Mouse (Mus musculus) G1E (cell line): ENCODE measurements around the gene Me1. TPM values are rescaled to one million over a fixed set of nuclear protein-coding genes. Genes with fewer than 3 reads are reported as not detected.

Source experiments
- ATAC-seq: 2 replicates; pipeline ENCODE4 v1.8.0; 2016; ENCODE audit warnings: mild to moderate bottlenecking; ENCODE audit not compliant: insufficient number of reproducible peaks, poor library complexity, low FRiP score, severe bottlenecking; ENCODE audit errors: extremely low read depth
- DNase-seq: peaks from one replicate; pipeline ENCODE4 v3.0.0; 2012; ENCODE audit warnings: low spot score
- H3K27me3 ChIP-seq: 2 replicates; pipeline ENCODE4 v1.6.1; 2012; ENCODE audit warnings: mild to moderate bottlenecking, low read length, inconsistent platforms; ENCODE audit not compliant: insufficient read depth
- H3K36me3 ChIP-seq: replicated peaks from 2 replicates; pipeline ENCODE3; 2012; ENCODE audit warnings: mild to moderate bottlenecking, inconsistent platforms
- H3K4me1 ChIP-seq: 2 replicates; pipeline ENCODE4 v1.6.1; 2012; ENCODE audit warnings: low read depth, low read length, inconsistent platforms, mixed read lengths; ENCODE audit not compliant: insufficient read depth
- H3K4me3 ChIP-seq: 2 replicates; pipeline ENCODE4 v1.5.1; 2012; ENCODE audit warnings: low read depth, mild to moderate bottlenecking, inconsistent platforms, low read length, moderate library complexity, mixed read lengths
- H3K9me3 ChIP-seq: replicated peaks from 2 replicates; pipeline ENCODE4 v1.6.1; 2012; ENCODE audit warnings: inconsistent platforms
- CTCF ChIP-seq: IDR thresholded peaks from 2 replicates; pipeline ENCODE4 v1.5.1; 2012; ENCODE audit warnings: low read depth, low read length, inconsistent platforms, mixed read lengths
- GATA1 ChIP-seq: IDR thresholded peaks from 2 replicates; pipeline ENCODE4 v1.6.1; 2012; ENCODE audit warnings: borderline replicate concordance, low read length, inconsistent platforms, mixed read lengths
- GATA2 ChIP-seq: IDR thresholded peaks from 2 replicates; pipeline ENCODE4 v1.6.1; 2012; ENCODE audit warnings: low read depth, low read length, inconsistent platforms, borderline replicate concordance
- POLR2AphosphoS5 ChIP-seq: IDR thresholded peaks from 2 replicates; pipeline ENCODE4 v1.6.1; 2012; ENCODE audit warnings: low read depth, low read length, inconsistent platforms; ENCODE audit not compliant: insufficient replicate concordance
- TAL1 ChIP-seq: conservative IDR thresholded peaks from 2 replicates; pipeline ENCODE4 v1.6.1; 2012; ENCODE audit warnings: low read depth, low read length, inconsistent platforms, mixed read lengths
- polyA plus RNA-seq: library from polyadenylated mRNA; stranded (reverse); fragments of >175 nt; gene quantifications from 2 replicates; pipeline ENCODE4 v1.2.3, GENCODE M21; 2012
- total RNA-seq, 2 experiments: library from RNA; stranded (forward) in 1 of 2; stranded (reverse) in 1 of 2; fragments of 200-1000 nt in 1 of 2; fragments of >200 nt in 1 of 2; fragmentation: Nextera tagmentation in 1 of 2; gene quantifications; 2 replicates each; pipeline ENCODE4 v1.2.3; 2014 to 2017

Gene Me1
- total and polyA plus RNA-seq, 3 experiments = 1.7 to 3.1 (median 2.1) TPM

DNA sequence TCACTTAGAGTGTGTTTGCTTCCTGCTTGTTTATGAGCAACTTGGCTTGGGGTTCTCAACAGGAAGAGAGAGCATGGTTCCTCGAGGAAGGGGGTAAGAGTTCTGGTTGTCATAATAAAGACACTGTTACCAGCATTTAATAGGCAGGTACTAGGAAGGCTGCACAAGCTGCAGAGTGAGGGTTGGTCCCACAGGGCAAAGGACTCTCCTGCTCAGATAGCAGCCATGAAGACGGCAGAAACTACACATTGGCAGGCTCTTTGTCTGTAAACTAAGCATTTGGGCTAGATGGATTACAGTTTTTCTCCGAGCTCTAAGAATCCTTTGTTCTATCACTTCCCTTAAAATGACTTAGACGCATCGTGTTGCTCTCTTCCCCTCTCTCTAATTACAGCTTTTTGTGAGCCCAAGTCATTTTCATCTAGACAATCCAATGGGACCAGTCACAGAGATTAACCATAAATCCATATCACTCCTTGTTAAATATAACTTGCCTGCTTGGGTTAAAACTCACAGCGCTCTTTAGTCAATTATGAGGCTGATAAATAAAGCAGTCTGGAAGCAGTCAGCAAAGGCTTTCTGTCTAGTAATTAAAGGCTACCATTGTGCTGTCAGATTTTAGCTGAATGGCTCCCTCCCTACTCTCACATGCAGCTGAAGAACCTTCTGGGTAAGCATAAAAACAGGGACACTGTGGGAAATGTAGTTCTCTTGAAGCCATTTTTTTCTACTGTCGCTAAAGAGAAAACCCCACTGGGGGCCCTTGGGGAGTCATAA is 30.0 kb upstream of the Me1 start:
- H3K4me3 ChIP-seq = no peak overlapping the region
- no peak for ATAC-seq
- DNase-seq = no peak
- no peaks in the 10 kb centered on the region for H3K36me3 ChIP-seq
- TF ChIP-seq POLR2AphosphoS5 (no peak), GATA1 (no peak), TAL1 (no peak), GATA2 (no peak), CTCF (no peak)
- no peaks in the 10 kb centered on the region for H3K9me3 ChIP-seq
- H3K27me3 ChIP-seq = no peaks in the 10 kb centered on the region
- no peaks in the 10 kb centered on the region for H3K4me1 ChIP-seq

DNA sequence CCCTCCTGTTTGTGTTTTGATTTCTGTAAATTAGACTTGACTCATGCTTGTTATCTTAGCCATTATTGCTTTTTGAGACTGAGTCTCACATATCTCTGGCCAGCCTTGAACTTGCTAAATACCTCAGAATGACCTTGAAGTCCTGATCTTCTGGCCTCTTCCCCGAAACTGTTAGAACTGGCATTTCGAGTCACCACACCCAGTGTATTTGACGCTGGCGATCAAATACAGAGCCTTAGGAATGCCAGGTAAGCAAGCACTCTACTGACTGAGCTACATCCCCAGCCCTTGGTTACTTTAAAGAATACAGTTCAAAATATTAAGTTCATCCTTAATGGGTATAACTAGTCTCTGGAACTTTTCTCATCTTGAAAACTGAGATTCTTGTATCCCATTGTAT is 29.3 kb upstream of the Me1 start:
- DNase-seq (no peak), ATAC-seq (no peak)
- no peak overlapping the region for H3K4me3 ChIP-seq
- H3K4me1 ChIP-seq = no peaks in the 10 kb centered on the region
- no peaks in the 10 kb centered on the region for H3K27me3 ChIP-seq
- no peak for TF ChIP-seq GATA1
- TF ChIP-seq POLR2AphosphoS5 = no peak
- TF ChIP-seq TAL1 = no peak
- TF ChIP-seq CTCF = no peak
- no peak for TF ChIP-seq GATA2
- no peaks in the 10 kb centered on the region for H3K9me3 ChIP-seq
- H3K36me3 ChIP-seq = no peaks in the 10 kb centered on the region

- Histone ChIP-seq H3K27me3 (peaks cover 2% of the 10 kb centered on the region; the same call in 1 of the 2 replicates), H3K9me3 (no peaks in the 10 kb centered on the region), H3K36me3 (no peaks in the 10 kb centered on the region), H3K4me1 (no peaks in the 10 kb centered on the region), H3K4me3 (no peak overlapping the region)
- DNase-seq (no peak), ATAC-seq (no peak)
- TF ChIP-seq CTCF (no peak), POLR2AphosphoS5 (no peak), TAL1 (no peak), GATA1 (no peak), GATA2 (no peak)
These were observed 25.0 kb upstream of the Me1 start for GRCm38 (mm10) chr9:86720794-86721193.

- H3K4me1 ChIP-seq = no peaks in the 10 kb centered on the region
- H3K4me3 ChIP-seq = no peak overlapping the region
- H3K36me3 ChIP-seq = no peaks in the 10 kb centered on the region
- ATAC-seq (no peak), DNase-seq (no peak)
- H3K9me3 ChIP-seq = no peaks in the 10 kb centered on the region
- peaks cover 2% of the 10 kb centered on the region; the same call in 1 of the 2 replicates for H3K27me3 ChIP-seq
- no peak for TF ChIP-seq GATA2
These were observed 24.5 kb upstream of the Me1 start for GRCm38 (mm10) chr9:86720227-86720626.

- DNase-seq (no peak), ATAC-seq (no peak)
- Histone ChIP-seq H3K27me3 (peaks cover 2% of the 10 kb centered on the region; the same call in 1 of the 2 replicates), H3K4me3 (no peak overlapping the region), H3K9me3 (no peaks in the 10 kb centered on the region), H3K36me3 (no peaks in the 10 kb centered on the region), H3K4me1 (no peaks in the 10 kb centered on the region)
- TF ChIP-seq GATA2 = no peak
- no peak for TF ChIP-seq POLR2AphosphoS5
- no peak for TF ChIP-seq TAL1
- no peak for TF ChIP-seq CTCF
- no peak for TF ChIP-seq GATA1
These were observed 21.4 kb upstream of the Me1 start for GRCm38 (mm10) chr9:86717119-86717518.

DNA sequence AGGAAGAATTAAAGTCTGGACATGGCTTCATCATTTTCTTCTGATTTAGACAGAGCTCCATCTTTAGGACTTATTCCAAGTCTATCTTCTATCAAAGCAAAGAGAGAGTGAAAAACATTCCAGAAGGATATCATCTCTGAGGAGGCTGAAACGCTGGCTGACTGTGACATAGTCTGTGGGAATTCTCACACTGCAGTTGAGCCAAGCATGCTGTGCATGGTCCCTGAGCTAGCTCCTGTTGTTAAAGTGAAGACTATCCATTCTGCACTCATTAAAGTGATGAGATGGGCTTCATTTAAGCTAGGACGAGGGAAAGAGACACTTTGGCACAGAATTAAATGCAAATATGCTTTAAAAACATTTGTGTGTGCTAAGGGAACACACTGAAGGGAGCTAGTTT is 20.8 kb upstream of the Me1 start:
- DNase-seq (no peak), ATAC-seq (no peak)
- Histone ChIP-seq H3K27me3 (peaks cover 2% of the 10 kb centered on the region; the same call in 1 of the 2 replicates), H3K9me3 (no peaks in the 10 kb centered on the region), H3K4me3 (no peak overlapping the region), H3K36me3 (no peaks in the 10 kb centered on the region), H3K4me1 (no peaks in the 10 kb centered on the region)
- no peak for TF ChIP-seq TAL1
- TF ChIP-seq GATA2 = no peak
- TF ChIP-seq GATA1 = no peak
- TF ChIP-seq CTCF = no peak
- TF ChIP-seq POLR2AphosphoS5 = no peak
